8 mouse cellular contexts compared by ENCODE assay signal in the genomic region with DNA sequence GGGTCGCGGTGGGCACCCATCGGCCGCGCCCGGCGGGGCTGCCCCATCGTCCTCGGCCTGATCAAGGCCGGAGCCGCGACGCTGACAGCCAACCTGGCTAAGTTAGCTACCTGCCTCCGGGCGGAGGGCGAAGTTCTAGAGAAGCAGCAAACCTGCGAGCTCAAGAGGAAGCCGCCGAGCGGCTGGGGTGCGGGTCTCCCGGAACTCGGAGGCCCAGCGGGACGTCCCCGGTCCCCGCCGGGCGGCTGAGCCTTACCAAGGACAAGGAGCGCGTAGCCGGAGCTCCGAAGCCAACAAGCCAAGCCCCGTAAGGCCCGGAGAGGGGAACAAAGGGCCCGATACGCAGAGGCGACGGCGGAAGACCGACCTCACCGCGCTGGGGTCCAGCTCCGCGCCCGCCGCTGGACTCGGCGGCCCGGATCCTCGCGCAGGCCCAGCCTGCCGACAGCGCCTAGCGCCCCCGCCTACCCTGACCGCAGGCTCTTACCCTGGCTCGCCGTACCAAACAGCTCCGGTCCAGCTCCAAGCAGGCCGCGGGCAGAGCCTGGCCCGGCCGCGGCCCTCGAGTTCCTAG. TPM values are rescaled to one million over a fixed set of nuclear protein-coding genes. Genes with fewer than 3 reads are reported as not detected.
DNase-seq lines count a peak whose midpoint lies in the region; ATAC-seq and TF ChIP-seq lines count a peak whose summit lies in the region.

No protein-coding gene starts in this region.

- no peak for TF ChIP-seq CTCF in intestine, postnatal 0 days (IDR thresholded peaks at IDR 0.05; ENCODE audit: low read depth)
- TF ChIP-seq CTCF in lung, embryonic 14.5 days (IDR thresholded peaks at IDR 0.05; ENCODE audit: low read depth), result no peak

- peak; percentile 87 for DNase-seq in heart, embryonic 10.5 days (ENCODE audit: low spot score)
- no peak for DNase-seq in heart, postnatal 36 days
- DNase-seq in MN1 (ENCODE audit: low spot score), result peak; percentile 56
- DNase-seq in forebrain, embryonic 11.5 days (ENCODE audit: low spot score), result no peak
- DNase-seq in lung, embryonic 14.5 days, result peak; percentile 73
- DNase-seq in ovary, postnatal 14 days (ENCODE audit: low spot score), result peak; percentile 66
- peak; percentile 55 for DNase-seq in urinary bladder, postnatal 25 days (ENCODE audit: low spot score)

- no peaks in the 10 kb centered on the region for H3K9me3 ChIP-seq in heart, embryonic 10.5 days
- H3K9me3 ChIP-seq in forebrain, embryonic 11.5 days (ENCODE audit: control insufficient read depth, low read length), result no peaks in the 10 kb centered on the region
- H3K9me3 ChIP-seq in intestine, postnatal 0 days (ENCODE audit: control insufficient read depth), result no peaks in the 10 kb centered on the region
- H3K9me3 ChIP-seq in lung, embryonic 14.5 days (ENCODE audit: low read depth, low read length), result no peaks in the 10 kb centered on the region

- peaks cover 10% of the 10 kb centered on the region; the same call in 1 of the 2 replicates for H3K4me1 ChIP-seq in heart, embryonic 10.5 days
- peaks cover 3% of the 10 kb centered on the region; the same call in 1 of the 2 replicates for H3K4me1 ChIP-seq in forebrain, embryonic 11.5 days (replicated peaks; ENCODE audit: control insufficient read depth, insufficient read depth, low read length)
- H3K4me1 ChIP-seq in intestine, postnatal 0 days (replicated peaks; ENCODE audit: control insufficient read depth, insufficient read depth, low read length), result no peaks in the 10 kb centered on the region
- H3K4me1 ChIP-seq in lung, embryonic 14.5 days (ENCODE audit: insufficient read depth), result 0 out of 2 replicates have a peak, but pooled peaks cover 5% of the 10 kb centered on the region

- H3K9ac ChIP-seq in forebrain, embryonic 11.5 days (ENCODE audit: low read length), result peak overlapping the region; percentile 99
- peak overlapping the region; percentile 94 for H3K9ac ChIP-seq in intestine, postnatal 0 days (ENCODE audit: low read depth, low read length)
- peak overlapping the region; percentile 99 for H3K9ac ChIP-seq in lung, embryonic 14.5 days

- H3K36me3 ChIP-seq in heart, embryonic 10.5 days, result peaks cover 26% of the 10 kb centered on the region
- H3K36me3 ChIP-seq in forebrain, embryonic 11.5 days (ENCODE audit: control insufficient read depth, insufficient read depth, low read length), result no peaks in the 10 kb centered on the region
- H3K36me3 ChIP-seq in intestine, postnatal 0 days (ENCODE audit: control insufficient read depth, insufficient read depth), result peaks cover 11% of the 10 kb centered on the region; the same call in 1 of the 2 replicates
- H3K36me3 ChIP-seq in lung, embryonic 14.5 days (ENCODE audit: insufficient read depth), result peaks cover 18% of the 10 kb centered on the region

- WGBS in heart, embryonic 10.5 days, result under 1% methylated on average over 66 of the region's 66 CpGs
- under 1% methylated on average over 66 of the region's 66 CpGs for WGBS in forebrain, embryonic 11.5 days
- under 1% methylated on average over 62 of the region's 66 CpGs for WGBS in intestine, postnatal 0 days
- under 1% methylated on average over 66 of the region's 66 CpGs for WGBS in lung, embryonic 14.5 days

- H3K4me3 ChIP-seq in heart, embryonic 10.5 days, result peak overlapping the region; percentile 99
- H3K4me3 ChIP-seq in forebrain, embryonic 11.5 days (ENCODE audit: low read depth, low read length), result peak overlapping the region; percentile 99
- peak overlapping the region; percentile 91 for H3K4me3 ChIP-seq in intestine, postnatal 0 days (ENCODE audit: low read depth, low read length)
- H3K4me3 ChIP-seq in lung, embryonic 14.5 days (ENCODE audit: low read depth, low read length), result peak overlapping the region; percentile 96

- H3K27ac ChIP-seq in heart, embryonic 10.5 days, result peak overlapping the region; percentile 99
- H3K27ac ChIP-seq in forebrain, embryonic 11.5 days (ENCODE audit: low read depth, low read length), result peak overlapping the region; percentile 98
- H3K27ac ChIP-seq in intestine, postnatal 0 days (ENCODE audit: low read depth, low read length), result peak overlapping the region; percentile 100
- peak overlapping the region; percentile 99 for H3K27ac ChIP-seq in lung, embryonic 14.5 days (ENCODE audit: low read depth)

- no peaks in the 10 kb centered on the region for H3K27me3 ChIP-seq in heart, embryonic 10.5 days (ENCODE audit: insufficient read depth, poor library complexity, severe bottlenecking)
- no peaks in the 10 kb centered on the region; the same call in 1 of the 2 replicates for H3K27me3 ChIP-seq in forebrain, embryonic 11.5 days (ENCODE audit: control insufficient read depth, insufficient read depth, low read length)
- no peaks in the 10 kb centered on the region for H3K27me3 ChIP-seq in intestine, postnatal 0 days (replicated peaks; ENCODE audit: control insufficient read depth, insufficient read depth, low read length)
- H3K27me3 ChIP-seq in lung, embryonic 14.5 days (ENCODE audit: insufficient read depth, low read length), result no peaks in the 10 kb centered on the region

- H3K4me2 ChIP-seq in forebrain, embryonic 11.5 days (ENCODE audit: low read depth, low read length, severe bottlenecking), result peak overlapping the region; percentile 78
- H3K4me2 ChIP-seq in intestine, postnatal 0 days (replicated peaks; ENCODE audit: low read depth), result peak overlapping the region; percentile 80
- H3K4me2 ChIP-seq in lung, embryonic 14.5 days, result peak overlapping the region; percentile 86

- peak; percentile 21; the same call in 1 of the 2 replicates for ATAC-seq in forebrain, embryonic 11.5 days (replicated peaks; ENCODE audit: low FRiP score)
- no peak for ATAC-seq in intestine, postnatal 0 days
- peak; percentile 84 for ATAC-seq in lung, embryonic 14.5 days (ENCODE audit: insufficient read depth)

- intact Hi-C loops in heart, postnatal 36 days (cut with DNase I), result loop anchor here (1.0 to 5.0 kb wide), 2 partner anchors 15 to 173 kb away; no protein-coding TSS in a partner anchor

RNA-seq across cellular contexts. Expression of gene Hectd1, which starts 0.5 kb away (rescaled TPM):
- polyA plus RNA-seq in heart, embryonic 10.5 days (2016; fragmentation: Nextera tagmentation; extraction: Ambion mirVana), result 35.2 and 35.6 TPM in 2 replicates
- 10 to 100 TPM; 83.2 to 88.7 TPM for total RNA-seq in heart, postnatal 36 days (2021)
- 42.2 and 44.8 TPM in 2 replicates for polyA plus RNA-seq in forebrain, embryonic 11.5 days (2014; fragmentation: Nextera tagmentation; extraction: Ambion mirVana)
- 16.8 and 20.9 TPM in 2 replicates for polyA plus RNA-seq in intestine, postnatal 0 days (2015; fragmentation: Nextera tagmentation; extraction: Ambion mirVana)
- polyA plus RNA-seq in lung, embryonic 14.5 days (2014; fragmentation: Nextera tagmentation; extraction: Ambion mirVana), result 46.6 and 46.8 TPM in 2 replicates

Comparison
In these comparisons a context has a peak if more than half of its experiments do, and no peak if none do; other contexts are left out.
1. DNase-seq: peak in heart, embryonic 10.5 days (single experiment), MN1 (single experiment), lung, embryonic 14.5 days (single experiment), ovary, postnatal 14 days (single experiment) and urinary bladder, postnatal 25 days (single experiment); none in heart, postnatal 36 days (0 of 2) and forebrain, embryonic 11.5 days (single experiment).
2. Peak in every context shown above with its lines, with median percentiles within 50 percentile points of each other: H3K27ac ChIP-seq, H3K4me3 ChIP-seq, H3K4me2 ChIP-seq and H3K9ac ChIP-seq.